Mouse (Mus musculus) CD4-positive, CD25-positive, alpha-beta regulatory T cell (primary cell): ENCODE data around the gene Fam219a. TPM values are rescaled to one million over a fixed set of nuclear protein-coding genes. Genes with fewer than 3 reads are reported as not detected.

Experiments
- polyA plus RNA-seq: library from polyadenylated mRNA; unstranded; fragments of 100-300 nt; shearing (Covaris generic); gene quantifications from one replicate; pipeline ENCODE4 v1.2.1, GENCODE M21; 2017

Gene Fam219a
- 2.9 TPM for polyA plus RNA-seq

DNA sequence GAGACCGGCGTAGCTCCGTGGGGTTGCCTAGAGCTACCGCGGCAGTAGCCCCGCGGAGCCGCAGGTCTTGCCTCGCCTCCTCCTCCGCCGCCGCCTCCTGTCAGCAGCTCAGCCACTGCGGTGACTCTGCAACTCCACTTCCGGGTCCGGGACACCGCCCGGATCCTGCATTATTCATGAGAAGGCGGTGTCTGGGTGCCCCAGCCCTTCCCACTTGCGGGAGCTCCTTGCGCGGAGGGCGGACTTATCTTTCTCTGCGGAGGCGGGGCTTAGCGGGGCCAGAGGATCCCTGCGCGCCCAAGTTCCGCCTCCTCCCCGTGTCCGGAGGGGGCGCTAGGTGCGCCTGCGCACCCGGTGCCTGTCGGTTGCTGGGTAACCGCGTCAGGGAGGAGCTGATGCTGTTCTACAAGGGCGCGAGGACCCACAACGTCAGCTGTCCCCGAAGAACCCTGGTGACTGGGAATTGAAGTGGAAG, at the start of gene Fam219a, which contains the start of gene Dnaic1:
TSS of gene Fam219a (minus strand) at position 128 of the 475 bp plus-strand sequence.
TSS of gene Dnaic1 (plus strand) at position 365 of the 475 bp plus-strand sequence.

DNA sequence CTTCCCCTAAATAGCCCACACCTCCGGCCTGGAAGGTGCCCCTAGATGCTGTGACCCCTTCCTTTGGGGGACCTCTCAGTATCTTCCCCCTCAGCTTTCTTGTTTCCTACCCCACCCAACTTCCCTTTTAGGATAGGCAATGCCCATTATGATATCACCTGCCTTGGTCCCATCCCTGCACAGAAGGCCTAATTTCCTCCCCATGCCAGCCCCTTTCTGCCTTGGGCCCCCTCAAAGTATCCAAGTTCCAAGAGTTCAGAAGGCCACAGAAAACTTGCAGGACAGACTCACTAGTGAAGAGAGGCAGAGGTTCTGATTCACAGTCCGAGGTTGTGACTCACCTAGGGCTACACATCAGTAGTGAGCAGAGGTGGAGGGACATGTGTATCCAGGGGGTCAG, 52.1 kb downstream of the Fam219a start, which contains the start of gene 1110017D15Rik:
TSS of gene 1110017D15Rik (minus strand) at position 101 of the 400 bp plus-strand sequence.

DNA sequence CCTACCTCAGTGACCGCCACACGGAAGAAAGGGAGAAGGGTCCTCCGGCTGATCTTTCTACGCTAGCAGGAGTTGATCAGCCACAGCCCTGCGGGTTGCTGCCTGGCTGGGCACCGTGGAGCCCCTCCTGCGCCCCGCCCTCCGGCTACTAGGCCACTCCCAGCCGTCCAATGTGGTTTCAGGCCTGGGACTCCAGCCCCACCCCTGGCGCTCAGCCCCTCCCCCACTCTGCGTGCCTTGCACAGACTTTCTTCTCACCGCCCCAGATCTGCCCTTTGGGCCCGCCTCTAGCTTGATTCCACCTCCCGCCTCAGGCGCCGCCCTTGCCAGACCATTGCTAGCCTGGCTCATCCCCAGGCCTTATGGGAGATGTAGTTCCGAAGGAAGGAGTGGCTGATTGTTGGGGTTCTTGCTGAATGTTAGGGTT, 66.3 kb downstream of the Fam219a start, which contains the start of gene AI464131:
TSS of gene AI464131 (minus strand) at position 91 of the 427 bp plus-strand sequence.

Other genes starting within 250 kb of the Fam219a start
- 74.4 TPM for gene Ubap1, start 220.5 kb downstream of the Fam219a start, polyA plus RNA-seq
- 1.0 TPM for gene Kif24, start 104.7 kb downstream of the Fam219a start, polyA plus RNA-seq
- 17.3 TPM for gene Nudt2, start 104.4 kb downstream of the Fam219a start, polyA plus RNA-seq
- gene AI464131, start 66.5 kb downstream of the Fam219a start, polyA plus RNA-seq = not detected
- gene 1110017D15Rik, start 52.2 kb downstream of the Fam219a start, polyA plus RNA-seq = not detected
- not detected for gene Dnaic1, start 237 bp upstream of the Fam219a start, polyA plus RNA-seq
- gene Enho, start 70.8 kb upstream of the Fam219a start, polyA plus RNA-seq = not detected
- gene Cntfr, start 127.6 kb upstream of the Fam219a start, polyA plus RNA-seq = not detected
- gene Il11ra1, start 130.5 kb upstream of the Fam219a start, polyA plus RNA-seq = 7.8 TPM
- gene Rpp25l, start 144.0 kb upstream of the Fam219a start, polyA plus RNA-seq = 40.9 TPM
- gene Dctn3, start 153.6 kb upstream of the Fam219a start, polyA plus RNA-seq = 119 TPM
- gene Arid3c, start 161.6 kb upstream of the Fam219a start, polyA plus RNA-seq = not detected
- gene Galt, start 185.7 kb upstream of the Fam219a start, polyA plus RNA-seq = 70.0 TPM
- 44.7 TPM for gene Sigmar1, start 186.6 kb upstream of the Fam219a start, polyA plus RNA-seq
- 6.1 TPM for gene Ccl27a, start 204.7 kb upstream of the Fam219a start, polyA plus RNA-seq